Mouse (Mus musculus) cerebellum, postnatal 14 days (tissue): ENCODE measurements at regions not wholly inside any gene's neighbourhood (a gene's known extent, or its start where the extent isn't known, plus 50 kb on each side); places are given as distances from the start of the nearest gene placed in this dataset.

Experiments
- DNase-seq, 2 experiments: peaks; one replicate each; pipeline ENCODE4 v3.0.0; 2021; ENCODE audit warnings: mixed read lengths in 2 of 2

GRCm38 (mm10) chr8:65208791-65209190 is 79.4 kb upstream of the BC030870 start:
- DNase-seq, result no peak

GRCm38 (mm10) chr8:65206202-65206601 is 76.8 kb upstream of the BC030870 start:
- DNase-seq, result peak in 1 of 2 experiments; percentile 13

- DNase-seq, result no peak
These were observed 65.3 kb upstream of the BC030870 start for GRCm38 (mm10) chr8:65194656-65195055.

- DNase-seq, result no peak
These were observed 64.9 kb upstream of the BC030870 start for GRCm38 (mm10) chr8:65194231-65194630.

- no peak for DNase-seq
These were observed 53.0 kb upstream of the BC030870 start for GRCm38 (mm10) chr8:65182346-65182745.

- no peak for DNase-seq
These were observed 51.1 kb upstream of the BC030870 start for GRCm38 (mm10) chr8:65180447-65180846.
